Mouse (Mus musculus) layer of hippocampus, postnatal 14 days (tissue): ENCODE measurements around the gene Naa50. TPM values are rescaled to one million over a fixed set of nuclear protein-coding genes. Genes with fewer than 3 reads are reported as not detected.
A peak's percentile ranks its signal among the peaks of the same experiment; 100 is the strongest.

Experiments used
- DNase-seq, 2 experiments: peaks; one replicate each; pipeline ENCODE4 v3.0.0; 2021 to 2022; ENCODE audit warnings: low spot score in 2 of 2, mixed read lengths in 1 of 2
- long read RNA-seq, 2 experiments: library from polyadenylated mRNA; stranded (forward); transcript quantifications; one replicate each; pipeline ENCODE4 v2.0.0; 2021
- total RNA-seq, 2 experiments: library from RNA; stranded (reverse); gene quantifications; 2 replicates each; pipeline ENCODE4 v1.2.3; 2021

The Naa50 gene
- total RNA-seq, result 10 to 100 TPM; 52.6 to 54.0 TPM
- long read RNA-seq, experiment 1, full-length matches to known transcripts, result 37 of 42 reads
- long read RNA-seq, experiment 1, partial matches to known transcripts, result 0 of 42 reads
- long read RNA-seq, experiment 1, other reads (novel, unspliced or antisense), result 5 of 42 reads
- long read RNA-seq, experiment 2, full-length matches to known transcripts, result 57 of 64 reads
- long read RNA-seq, experiment 2, partial matches to known transcripts, result 1 of 64 reads
- long read RNA-seq, experiment 2, other reads (novel, unspliced or antisense), result 6 of 64 reads

DNA sequence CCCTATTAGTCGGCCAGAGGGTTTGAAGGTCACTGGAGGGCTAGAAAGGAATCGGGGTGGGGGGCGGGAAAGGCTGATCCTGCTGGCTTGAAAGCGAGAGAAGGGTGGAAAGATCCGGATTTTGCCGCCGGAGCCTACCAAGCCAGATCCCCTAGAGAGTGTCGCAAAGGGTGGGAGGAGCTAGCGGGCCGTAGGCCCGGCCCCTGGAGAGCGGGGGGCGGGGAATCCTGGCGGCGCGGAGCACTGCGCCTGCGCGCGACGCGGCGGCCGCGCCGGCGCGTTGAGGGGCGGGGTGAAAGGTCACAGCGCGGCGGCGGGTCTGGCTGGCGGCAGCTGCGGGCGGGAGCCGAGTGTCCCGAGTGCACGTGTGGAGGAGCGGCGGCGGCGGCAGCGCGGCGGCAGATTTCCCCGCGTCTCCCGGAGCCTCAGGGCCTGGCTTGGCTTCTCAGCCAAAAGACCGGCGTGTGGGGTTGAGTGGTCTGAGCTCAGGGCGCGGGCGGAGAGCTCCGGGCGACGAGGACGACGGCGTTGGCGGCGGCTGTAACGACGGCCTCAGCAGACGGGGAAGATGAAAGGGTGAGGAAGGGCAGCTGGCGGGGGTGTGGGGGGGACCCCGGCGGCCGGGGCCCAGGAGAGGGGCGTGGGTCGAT lies at the start of gene Naa50, which contains the start of gene Atp6v1a:
Gene Naa50, plus strand, starts transcription at position 295 of the 650 bp plus-strand sequence.
Gene Atp6v1a, minus strand, starts transcription at position 170 of the 650 bp plus-strand sequence.
- DNase-seq, result peak; percentile 87 to 95

- no peak for DNase-seq
Observed at GRCm38 (mm10) chr16:44099377-44099776, 40.3 kb upstream of the Naa50 start.

DNA sequence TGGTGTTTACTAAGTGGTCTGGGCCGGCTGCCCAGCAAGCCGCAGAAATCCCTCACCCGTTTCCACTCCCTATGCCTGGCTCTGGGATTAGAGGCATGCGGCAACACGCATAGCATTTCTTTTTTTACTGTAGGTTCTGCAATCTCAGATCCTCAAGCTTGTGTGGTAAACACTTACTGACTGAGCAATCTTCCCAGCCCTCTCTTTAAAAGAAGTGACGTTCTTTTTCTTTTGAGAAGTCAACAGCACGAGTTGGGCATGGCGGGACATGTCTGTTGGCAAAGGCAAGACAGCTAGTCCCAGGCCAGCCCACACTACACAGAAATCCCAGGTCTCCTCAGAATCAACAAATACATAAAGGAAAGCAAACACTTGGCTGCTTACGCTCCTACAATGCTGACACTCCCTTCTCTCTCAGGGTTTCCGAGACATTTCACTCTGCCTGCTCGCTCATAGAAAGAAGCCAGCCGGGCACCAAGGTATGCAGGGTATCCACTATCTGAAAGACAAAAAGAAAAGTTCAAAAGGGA lies 38.4 kb upstream of the Naa50 start:
- DNase-seq, result no peak

DNA sequence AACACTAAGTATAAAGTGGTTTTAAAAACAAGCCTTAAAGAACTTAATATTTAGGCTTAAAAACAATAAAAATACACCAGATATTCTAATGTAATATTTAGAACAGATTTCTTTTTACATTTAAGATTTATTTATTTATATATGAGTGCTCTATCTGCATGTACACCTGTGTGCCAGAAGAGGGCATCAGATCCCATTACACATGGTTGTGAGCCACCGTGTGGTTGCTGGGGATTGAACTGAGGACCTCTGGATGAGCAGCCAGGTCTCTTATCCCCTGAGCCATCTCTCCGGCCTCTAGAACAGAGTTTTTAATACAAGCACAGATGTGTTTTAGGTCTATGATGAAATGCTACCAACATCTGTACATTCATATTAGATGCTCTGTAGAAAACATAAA lies 36.7 kb upstream of the Naa50 start:
- DNase-seq, result no peak

DNA sequence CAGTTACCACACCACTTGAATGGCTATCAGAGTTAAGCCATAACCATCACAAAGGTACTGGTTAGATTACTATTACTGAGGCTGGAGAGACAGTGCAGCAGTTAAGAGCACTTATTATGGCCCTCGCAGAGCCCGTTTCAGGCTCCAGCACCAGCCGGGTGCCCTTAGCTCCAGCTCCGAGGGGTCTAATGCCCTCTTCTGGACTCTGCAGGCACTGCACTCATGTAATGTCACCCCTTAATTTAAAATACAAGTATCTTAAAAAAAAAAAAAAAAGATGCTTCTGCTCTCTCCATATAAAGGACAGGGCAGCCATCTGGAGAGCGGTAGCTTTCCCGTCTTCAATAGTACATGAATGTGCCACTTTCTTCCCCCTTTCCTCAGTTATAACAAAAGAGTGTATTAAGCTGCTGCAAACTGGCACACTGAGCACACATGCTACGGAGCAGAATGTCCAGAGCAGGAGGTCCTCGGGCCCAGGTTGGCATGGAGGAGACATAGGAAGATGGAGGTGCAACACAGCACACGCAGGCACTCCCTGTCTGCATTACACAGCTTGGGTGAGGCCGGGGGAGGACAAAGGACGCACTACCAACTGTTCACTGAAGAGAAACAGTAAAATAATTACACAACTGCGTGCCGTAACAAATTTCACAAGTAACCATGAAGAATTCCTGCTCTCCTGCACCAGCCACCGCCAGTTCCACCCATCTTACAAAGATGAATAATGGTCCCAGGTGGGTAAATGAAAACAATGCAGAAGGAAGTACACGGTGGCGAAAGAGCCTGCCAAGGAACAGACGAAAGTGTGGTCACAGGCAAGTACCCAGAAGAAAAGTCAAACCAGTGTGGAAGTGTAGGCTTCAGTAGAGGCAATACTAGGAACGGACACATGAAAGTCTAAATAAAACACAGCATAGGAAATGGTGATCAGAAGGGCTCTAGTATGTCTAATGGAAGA lies 35.5 kb upstream of the Naa50 start:
- DNase-seq, result no peak

GRCm38 (mm10) chr16:44105211-44105610 lies 34.4 kb upstream of the Naa50 start:
- no peak for DNase-seq

DNA sequence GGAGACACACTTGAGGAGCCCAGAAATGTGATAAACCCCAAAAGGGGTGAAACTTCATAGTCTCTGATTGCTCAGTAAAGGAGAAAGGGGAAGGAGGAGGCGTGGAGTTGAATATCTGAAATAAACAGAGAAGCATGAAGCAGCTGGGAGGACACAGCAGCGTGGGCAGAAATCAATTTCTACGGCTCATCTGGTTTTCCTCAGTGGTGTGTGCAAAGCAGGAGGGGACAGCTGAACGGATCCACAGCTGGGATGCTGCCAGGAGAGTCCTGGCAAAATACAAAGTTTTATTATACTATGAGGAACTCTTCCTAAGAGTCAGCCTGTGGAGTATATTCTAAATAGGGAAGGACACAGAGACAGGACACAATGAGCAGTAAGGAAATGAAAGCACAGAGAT lies 30.6 kb upstream of the Naa50 start:
- peak in 1 of 2 experiments; percentile 55 for DNase-seq

DNA sequence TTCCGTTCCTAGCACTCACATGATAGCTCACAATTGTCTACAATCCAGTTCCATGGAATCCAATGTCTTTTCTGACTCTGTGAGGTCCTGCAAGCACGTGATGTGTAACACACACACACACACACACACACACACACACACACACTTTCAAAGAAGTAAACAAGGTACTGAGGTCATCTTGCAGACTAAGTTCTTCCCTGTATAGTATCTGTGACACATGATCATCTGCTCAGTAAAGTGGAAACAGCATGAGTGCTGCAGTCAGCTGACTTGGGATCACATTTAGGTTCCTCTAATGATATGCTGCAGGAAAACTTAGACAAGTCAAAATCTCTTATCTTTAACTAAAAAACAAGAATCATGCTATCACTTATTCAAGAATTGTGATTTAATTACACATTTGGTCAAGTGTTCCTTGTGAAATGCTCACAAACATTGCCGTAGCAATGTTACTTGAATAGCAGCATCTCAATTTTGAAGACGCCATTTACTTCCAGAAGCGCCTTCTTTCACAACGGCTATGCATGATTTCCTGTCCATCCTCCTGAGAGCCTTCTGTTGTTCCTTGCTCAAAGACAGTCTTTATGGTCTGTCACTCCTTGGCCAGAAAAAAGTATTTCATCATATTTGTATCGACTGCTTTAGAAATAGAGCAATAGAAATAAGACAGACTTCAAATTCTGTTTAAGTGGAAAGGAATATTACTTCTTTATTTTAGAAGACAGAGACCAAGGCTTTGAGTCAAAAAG lies 19.7 kb upstream of the Naa50 start:
- no peak for DNase-seq

DNA sequence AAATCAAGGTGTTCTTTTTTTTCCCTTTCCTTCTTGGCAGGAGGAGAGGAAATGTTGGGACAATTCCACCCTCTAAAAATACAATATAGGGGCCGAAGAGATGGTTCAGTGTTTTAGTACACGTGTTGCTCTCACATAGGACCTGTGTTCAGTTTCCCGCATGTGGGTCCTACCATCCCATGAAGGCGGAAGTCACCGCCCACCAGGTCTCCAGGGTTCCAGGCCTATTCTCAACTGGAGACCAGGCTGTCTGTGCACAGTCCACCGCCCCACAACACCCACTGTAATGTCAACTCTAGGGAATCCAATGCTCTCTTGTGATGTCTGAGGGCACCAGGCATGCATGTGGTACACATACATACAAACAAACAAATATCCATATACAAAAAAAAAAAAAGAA lies 17.5 kb upstream of the Naa50 start:
- DNase-seq, result no peak

DNA sequence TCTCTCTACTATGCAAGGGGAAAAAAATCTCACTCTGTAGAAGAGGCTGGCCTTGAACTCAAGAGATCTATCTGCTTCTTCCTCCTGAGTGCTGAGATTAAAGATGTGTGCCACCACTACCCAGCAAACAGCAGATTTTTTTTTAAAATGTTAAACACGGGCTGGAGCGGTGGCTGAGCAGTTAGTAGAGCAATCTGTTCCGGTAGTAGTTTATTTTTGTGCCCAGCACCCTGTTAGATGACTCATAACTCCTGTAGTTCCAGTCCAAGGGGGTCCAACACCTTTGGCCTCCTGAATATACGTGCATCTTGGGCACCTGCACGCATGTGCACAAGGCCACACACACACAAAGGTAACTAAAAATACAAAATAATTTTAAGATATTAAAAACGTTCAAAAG lies 17.1 kb upstream of the Naa50 start:
- no peak for DNase-seq

- peak in 1 of 2 experiments; percentile 74 for DNase-seq
Observed at GRCm38 (mm10) chr16:44122982-44123725, 16.5 kb upstream of the Naa50 start.

GRCm38 (mm10) chr16:44123786-44124185 lies 15.8 kb upstream of the Naa50 start:
- no peak for DNase-seq

DNA sequence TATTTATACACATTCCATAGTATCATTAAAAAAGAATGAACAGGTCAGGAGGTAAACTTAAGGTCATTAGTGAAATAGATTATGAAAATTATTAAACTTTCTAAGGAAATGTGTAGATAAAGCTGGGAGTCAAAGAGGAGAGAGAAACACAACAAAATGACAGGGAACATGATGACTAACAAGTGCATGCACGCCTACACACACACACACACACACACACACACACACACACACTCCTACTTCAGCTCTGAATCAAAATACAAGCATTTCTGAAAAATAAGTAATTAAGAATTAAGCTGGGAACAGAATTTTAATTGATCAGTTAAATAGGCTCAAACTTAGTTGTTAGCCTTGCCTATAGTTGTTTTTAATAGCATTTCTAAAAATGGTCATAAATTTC lies 14.9 kb upstream of the Naa50 start:
- no peak for DNase-seq

GRCm38 (mm10) chr16:44125436-44125835 lies 14.2 kb upstream of the Naa50 start:
- DNase-seq, result no peak

DNA sequence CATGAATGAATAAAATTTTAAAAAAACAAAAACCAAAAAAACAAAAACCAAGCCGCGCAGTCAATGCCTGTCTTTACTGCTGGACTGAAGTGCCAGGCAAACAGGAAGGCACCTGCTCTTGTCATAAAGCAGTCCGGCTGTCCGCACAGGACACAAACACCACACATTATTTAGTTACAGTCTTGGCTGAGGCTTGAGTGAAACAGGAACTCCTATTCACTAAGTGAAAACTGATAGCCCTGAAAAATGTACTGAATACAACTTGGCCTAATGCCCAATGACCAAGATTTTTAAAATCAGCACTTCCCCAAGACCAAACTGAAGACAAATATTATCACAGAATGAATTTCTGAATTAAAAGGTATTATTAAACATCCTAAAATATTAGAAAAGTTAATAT lies 13.2 kb upstream of the Naa50 start:
- no peak for DNase-seq

- DNase-seq, result no peak
Observed at GRCm38 (mm10) chr16:44132300-44132699, 7.3 kb upstream of the Naa50 start.

DNA sequence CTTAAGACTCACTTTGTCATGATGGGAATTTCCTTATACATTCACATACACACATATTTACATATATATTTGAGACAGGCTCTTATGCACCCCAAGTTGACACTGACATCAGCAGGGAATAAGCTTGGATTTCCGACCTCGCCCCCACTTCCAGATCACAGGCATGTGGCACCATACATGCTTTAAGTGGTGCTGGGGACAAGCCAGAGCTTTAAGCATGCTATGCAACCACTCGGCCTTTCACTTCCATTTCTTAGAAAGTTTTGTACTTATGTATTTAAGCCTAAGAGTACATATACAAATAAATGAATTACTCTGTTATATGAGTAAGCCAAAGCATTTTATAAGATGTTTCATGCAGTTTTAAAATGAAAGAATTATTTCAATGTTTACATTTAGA lies 6.4 kb upstream of the Naa50 start:
- DNase-seq, result no peak

- no peak for DNase-seq
Observed at GRCm38 (mm10) chr16:44136511-44137021, 3.1 kb upstream of the Naa50 start.

DNA sequence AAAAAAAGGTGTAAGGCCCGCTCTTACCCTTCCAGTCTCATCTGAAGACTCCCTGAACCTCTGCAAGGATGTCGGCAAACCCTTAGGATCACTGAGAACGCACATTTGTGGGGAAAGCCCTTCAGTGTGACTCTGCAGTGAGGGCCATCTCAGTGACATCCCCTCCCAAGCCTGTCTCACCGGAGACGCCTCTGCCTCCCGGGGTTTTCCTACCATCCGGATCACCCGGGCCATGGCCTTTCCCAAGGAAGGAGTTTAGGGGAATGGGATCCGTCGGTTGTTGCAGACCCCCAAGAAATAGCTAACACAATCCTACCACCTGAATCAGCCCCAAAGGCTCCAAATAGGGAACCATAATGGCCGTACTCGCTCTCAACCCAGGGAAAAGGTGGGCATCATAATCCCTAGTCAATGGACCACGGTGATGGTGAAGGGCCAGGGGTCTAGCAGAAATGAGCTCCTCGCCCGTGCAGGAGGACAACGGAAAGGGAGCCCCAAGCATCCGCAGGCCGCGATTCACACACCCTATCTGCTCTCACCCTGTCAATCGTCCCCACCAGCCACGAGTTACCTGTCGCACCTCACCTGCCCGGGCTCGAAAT lies 1.2 kb upstream of the Naa50 start:
- peak in 1 of 2 experiments; percentile 28 for DNase-seq
